6 mouse cellular contexts compared by ENCODE assay signal in the genomic region with DNA sequence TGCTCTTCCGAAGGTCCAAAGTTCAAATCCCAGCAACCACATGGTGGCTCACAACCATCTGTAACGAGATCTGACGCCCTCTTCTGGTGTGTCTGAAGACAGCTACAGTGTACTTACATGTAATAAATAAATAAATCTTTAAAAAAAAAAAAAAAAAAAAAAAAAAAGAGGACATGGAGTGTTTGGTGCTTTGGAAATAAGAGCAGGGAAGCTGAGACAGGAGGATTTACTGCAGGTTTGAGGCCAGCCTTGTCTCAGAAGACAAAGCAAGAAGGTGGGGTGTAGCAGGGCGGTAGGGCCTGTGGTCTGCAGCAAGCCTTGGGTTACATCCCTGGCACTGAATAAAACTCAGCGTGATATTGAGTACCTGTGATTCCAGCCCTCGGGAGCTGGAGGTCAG. TPM values are rescaled to one million over a fixed set of nuclear protein-coding genes. Genes with fewer than 3 reads are reported as not detected.
"Had no signal": no experiment of that assay in that cellular context is flagged by ENCODE, and none has a peak within 500 bp of the region (broad histone marks: within the 10 kb centered on the region; RNA-seq: fewer than 3 reads in every experiment).

No protein-coding gene starts in this region.

RNA-seq across cellular contexts. Expression of gene Birc5, which starts 15.5 kb away (rescaled TPM):
- total RNA-seq: gastrocnemius, adult 18-20 months had no signal

RNA-seq across cellular contexts. Expression of gene Gm20708, which starts 24.0 kb away (rescaled TPM):
- total RNA-seq: hematopoietic stem cell, adult 5-6 weeks; hindbrain, postnatal 0 days had no signal
- polyA plus RNA-seq: intestine, embryonic 14.5 days; large intestine, adult 2 months; liver, embryonic 13.5 days had no signal
